Mouse (Mus musculus) cortical plate, adult 2 months (tissue): ENCODE measurements around the gene St8sia1.

Experiments
- CTCF ChIP-seq: fragments of 200-500 bp; IDR thresholded peaks from 2 replicates; pipeline ENCODE4 v1.5.1; 2011; ENCODE audit warnings: mild to moderate bottlenecking, control low read depth, low read length; ENCODE audit not compliant: insufficient read depth; ENCODE audit errors: extremely low read depth
- POLR2A ChIP-seq: fragments of 200-500 bp; IDR thresholded peaks from 2 replicates; pipeline ENCODE4 v1.6.1; 2011; ENCODE audit warnings: mild to moderate bottlenecking, low read length, control low read depth; ENCODE audit not compliant: insufficient read depth; ENCODE audit errors: extremely low read depth

GRCm38 (mm10) chr6:142952361-142952954 lies 11.8 kb downstream of the St8sia1 start:
- TF ChIP-seq CTCF, result no peak
- TF ChIP-seq POLR2A, result no peak
